Mouse (Mus musculus): ENCODE measurements at regions not wholly inside any gene's neighbourhood (a gene's known extent, or its start where the extent isn't known, plus 50 kb on each side); places are given as distances from the start of the nearest gene placed in this dataset.

DNA sequence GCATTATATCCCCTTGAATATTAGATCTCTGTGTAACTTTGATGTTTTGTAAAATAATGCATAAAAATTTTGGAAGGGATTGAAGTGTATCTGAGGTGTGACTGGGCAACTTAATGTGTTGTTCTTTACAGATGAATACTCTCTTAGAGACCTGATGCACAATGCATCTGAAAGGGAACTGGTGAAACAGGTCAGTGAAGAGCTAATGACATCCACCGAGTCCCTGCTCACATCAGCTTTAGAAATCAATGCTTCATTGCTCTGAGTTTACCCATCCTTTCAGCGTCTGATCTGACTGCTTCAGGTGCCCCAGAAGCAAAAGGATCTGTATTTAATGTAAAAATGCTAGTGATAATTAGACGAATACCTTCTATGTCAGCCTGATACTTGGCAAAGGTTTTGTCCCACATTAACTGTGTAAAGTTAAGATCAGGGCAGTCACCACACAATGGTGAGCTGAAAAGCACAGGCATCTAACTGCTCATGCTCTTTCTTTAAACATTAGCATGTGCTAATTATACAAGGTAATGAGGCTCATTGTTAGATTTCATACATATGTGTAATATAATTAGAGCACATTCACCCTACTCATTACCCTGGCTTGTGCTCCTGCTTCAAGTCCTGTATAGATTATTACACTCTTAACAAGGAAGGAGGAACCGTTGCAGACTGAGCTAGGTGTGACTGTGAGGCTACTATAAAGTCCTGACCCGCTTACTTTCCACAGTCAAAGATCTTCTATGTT lies 204.6 kb upstream of the Tlr4 start:
- DNase-seq: no peak

DNA sequence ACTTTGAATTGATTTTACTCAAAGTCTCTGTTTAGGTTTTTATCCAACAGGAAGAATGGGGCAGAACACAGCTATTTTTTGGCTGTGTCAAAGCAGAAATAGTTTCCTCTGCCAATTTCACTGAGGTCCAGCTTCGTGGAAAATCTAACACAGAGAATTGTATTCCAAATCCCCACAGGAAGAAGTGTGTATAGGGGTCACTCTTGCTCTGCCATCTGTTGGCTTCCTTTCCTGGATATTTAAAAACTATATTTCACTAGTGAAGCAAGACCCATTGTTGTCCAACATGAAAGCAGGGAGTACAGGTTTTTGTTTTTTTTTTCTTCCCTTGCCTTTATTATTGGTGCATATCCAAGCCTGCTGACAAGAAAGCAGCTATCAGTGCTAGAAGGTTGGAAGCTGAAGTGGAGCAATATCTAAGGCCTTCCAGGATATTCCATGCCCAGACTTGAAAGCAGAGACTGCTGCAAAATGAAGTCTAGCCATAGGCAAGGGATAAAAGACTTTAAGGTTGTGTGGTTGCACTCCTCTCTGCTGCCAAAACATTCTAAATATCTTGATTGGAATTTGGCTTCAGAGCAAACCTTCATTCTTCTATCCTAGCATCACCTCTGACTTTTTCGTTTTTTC lies 208.5 kb upstream of the Tlr4 start:
- no peak for DNase-seq

DNA sequence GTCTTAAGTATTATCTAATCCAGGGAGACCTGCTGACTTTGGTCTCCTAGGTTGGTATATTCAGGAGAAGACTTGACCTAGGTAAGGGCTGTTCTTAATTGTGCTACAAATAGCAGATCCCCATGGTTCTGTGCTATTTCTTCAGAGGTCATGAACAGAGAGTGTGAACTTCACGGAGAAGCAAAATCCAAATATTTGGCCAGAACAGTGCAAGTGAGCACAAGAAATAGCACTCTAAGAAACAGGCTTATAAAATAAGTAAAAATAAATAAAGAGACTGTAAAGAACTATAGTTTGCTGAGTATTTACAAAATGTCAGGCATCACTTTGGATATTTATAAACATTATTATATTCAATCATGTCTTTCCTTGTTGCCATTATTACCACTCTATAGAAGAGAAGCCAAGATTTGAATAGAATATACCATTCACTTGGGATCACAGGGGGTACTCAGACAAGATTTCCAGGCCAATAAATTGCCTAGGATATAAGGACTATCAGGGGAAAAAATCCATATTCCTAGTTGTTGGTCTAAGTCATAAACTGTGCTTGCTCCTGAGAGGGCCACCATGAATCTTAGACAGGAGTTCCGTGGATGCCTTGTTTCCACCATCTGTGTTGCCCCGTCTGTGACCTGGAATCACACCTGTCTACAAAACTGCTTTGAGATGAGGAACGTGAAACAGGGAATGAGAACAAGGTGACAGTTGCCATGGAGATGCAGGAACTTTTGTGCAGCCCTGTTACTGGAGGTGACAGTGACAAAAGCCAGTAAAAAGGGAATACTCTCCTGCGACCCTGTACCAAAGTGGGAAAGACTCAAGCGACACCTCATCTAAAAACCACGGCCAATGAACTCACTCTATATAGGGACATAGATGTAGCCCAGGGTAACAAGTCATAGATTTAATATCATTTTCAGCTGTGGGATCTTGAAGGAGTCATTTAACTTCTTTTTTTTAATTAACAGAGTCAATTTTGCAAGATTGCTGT lies 209.3 kb upstream of the Tlr4 start:
- DNase-seq: no peak

DNA sequence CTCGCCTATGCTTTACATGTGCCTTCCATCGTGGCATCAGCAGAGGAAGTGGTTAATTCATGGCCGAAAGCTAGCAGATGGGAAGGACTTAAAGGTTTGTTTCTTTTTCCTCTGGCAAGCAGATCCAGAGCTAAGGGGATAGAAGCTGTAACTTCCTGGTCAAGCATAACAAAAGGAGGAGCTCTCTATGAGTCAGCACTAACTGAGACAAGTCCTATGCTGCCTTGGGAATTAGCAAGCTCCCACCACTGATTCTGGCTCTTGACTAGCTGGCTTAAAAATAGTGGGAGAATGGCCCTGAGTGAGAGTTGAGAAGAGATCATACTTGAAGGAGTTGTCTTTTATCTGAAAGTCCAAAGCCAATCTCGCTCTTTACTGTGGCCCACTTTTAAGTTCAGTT lies 210.3 kb upstream of the Tlr4 start:
- no peak for DNase-seq

DNA sequence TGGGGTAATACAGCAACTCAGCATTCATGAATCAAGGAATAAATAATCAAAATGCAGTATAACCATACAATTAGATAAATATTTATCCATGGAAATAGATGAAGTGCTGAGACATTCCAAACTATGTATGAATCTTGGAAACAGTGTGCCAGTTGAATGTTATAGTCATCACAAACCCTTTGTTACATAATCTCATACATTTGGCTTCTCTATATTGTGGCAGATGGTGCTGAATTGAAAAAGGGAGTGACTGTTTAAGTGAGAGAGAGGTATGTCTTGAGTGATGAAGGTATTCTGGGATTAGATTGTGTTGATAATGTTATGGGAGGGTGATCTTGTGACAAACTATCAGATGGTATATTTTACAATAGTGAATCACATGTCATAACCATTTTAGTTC lies 200.4 kb upstream of the Astn2 start:
- no peak for DNase-seq

DNA sequence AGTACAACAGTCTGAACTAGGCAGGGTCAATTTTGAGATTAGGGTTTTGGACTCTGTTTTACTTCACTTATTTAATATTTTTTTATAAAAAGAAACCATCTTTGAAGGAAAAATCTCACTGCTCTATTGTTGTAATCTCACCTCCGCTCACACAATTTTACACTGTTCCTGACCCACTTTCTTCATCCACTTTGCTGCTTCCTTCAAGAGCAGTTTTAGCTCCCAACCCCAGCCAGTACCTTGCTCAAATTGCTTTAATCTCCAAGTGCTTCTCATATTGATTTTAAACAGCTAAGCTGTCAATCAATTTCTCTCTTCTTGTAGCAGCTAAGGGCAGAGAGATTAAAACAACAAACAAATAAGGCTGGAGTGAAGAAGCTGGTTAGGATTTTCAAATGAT lies 194.3 kb upstream of the Astn2 start:
- no peak for DNase-seq

DNA sequence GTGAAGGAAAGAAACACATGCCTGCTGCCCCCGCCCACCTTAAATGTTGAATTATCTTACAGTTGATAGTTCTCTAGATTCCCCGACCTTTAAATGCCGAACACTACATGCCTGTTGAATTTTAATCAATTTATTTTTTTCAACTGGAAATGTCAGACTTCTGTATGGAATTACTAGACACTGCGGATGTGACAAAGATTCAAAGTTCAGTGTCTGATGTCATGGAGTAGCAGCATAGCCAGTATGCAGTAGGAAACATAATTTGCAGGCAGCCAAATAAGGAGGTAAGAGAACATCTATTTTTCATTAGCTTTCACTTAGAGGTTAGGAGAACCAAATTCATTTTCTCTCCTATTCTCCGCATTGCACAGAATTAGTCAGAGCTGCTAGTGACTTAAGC lies 182.2 kb upstream of the Astn2 start:
- DNase-seq: no peak

DNA sequence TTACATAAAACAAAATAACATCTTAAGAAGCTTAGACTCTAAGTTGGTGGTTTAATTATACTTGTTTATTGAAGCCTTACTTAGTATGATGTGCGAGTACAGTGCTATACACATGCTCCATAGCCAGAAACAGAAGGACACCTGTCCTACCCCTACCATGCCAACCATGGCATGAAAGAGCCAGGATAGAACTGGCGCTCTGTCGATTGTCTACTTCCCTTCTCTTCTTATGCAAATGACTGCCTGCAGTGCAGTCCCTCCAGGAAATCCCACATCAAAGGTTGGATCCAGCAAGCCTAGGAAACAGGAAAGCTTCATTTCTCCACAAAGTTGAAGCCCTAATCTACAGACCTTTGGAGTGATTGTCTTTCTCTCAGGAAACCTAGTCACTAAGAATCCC lies 181.8 kb upstream of the Astn2 start:
- DNase-seq: no peak

DNA sequence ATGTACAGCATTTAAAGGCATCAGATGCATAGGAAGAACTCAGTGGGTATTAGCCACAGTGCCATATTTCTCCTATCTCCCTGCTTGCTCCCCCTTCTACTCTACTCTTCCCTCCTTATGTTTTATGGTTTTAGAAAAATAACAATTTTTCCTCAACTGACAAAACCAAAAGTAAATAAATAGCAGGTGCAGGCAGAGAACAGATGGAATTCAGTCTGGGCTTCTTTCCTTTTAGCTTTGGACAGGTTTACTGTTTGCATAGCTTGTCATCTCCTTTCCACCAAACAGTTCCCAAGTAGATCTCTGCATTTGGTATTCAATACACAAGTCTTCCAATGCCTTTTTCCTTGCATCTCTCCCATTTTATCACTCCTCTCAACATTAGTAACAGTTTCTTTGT lies 152.5 kb upstream of the Astn2 start:
- no peak for DNase-seq

DNA sequence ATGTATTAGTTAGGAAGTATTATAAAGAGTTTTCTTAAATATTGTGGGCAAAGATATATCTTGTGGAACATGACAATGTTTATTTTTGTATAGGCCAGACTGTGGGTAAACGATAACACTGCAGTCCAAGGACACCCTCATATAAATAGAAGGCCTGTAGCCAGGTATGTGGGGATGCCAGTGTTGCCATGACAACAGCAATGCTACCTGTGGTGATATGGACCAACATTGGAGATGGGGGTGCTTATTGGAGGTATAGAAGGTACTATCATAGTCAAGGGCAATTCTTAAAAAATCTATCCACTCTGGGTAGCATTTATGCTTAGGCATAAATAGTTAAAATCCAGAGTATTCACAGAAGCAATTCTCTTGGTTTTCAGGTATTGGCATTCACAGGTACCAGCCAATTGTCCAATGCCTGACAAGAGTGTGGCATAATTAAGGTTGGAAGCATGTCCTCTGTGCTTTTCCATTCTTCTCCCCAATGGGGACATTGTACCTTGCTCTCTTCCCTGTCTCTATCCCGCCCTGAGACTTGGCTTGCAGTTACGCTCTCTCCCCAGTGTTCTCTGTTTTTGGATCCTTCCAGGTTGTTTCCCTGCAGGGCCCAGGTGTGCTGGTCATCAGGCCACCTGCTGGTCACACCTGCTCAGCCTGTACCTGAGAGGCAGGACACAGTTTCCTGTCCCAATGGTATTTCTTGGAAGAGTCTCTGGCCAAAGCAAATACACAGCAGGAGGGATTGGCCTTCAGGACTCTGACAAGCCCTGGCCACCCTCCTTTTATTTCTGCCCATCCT lies 146.1 kb upstream of the Astn2 start:
- DNase-seq: no peak

DNA sequence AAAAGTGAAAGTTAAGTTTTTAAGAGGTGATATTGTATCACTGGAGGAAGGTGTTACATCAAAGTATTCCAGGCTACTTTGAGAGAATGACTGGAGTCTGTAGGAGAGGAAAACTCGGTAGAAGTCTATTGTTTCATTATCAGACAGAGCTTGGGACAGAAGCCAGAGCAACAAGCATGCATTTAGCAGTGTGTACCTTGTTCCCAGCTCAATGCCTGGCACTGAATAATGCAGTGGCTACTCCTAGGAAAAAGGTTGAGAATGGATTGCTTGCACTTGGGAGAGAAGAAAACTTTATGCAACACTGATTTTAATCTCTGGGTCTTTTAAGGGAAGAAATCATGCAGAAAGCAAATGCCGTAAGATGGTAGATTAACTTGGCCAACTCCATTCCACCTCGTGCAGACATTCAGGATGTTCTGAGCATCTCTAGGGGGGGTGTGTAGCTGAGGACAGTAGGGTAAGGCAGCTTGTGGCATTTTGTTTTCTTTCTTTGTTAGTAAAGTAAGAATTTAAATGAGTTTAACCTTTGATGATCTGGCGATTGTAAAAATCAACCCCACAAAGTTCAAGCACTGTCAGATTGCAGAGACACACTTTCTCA lies 138.5 kb upstream of the Astn2 start:
- DNase-seq: no peak

DNA sequence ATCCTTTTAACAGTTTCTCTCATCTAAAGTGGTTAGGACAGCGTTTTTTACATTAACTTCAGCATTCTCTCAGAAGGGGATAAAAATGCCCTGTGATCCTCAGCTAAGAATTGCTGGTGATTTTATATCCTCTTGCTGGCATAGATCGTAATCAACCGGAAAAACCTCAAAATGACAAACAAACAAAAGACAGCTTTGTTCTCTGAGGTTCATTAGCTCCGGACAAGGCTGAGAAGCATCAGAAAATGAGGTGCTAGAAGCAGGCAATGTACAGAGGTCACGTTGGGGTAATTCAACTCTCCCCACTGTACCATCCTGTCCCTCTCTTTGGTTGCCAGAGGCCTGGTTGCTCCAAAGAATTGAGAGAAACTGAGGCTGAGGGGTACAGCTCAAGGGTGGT lies 120.0 kb upstream of the Astn2 start:
- DNase-seq: no peak

DNA sequence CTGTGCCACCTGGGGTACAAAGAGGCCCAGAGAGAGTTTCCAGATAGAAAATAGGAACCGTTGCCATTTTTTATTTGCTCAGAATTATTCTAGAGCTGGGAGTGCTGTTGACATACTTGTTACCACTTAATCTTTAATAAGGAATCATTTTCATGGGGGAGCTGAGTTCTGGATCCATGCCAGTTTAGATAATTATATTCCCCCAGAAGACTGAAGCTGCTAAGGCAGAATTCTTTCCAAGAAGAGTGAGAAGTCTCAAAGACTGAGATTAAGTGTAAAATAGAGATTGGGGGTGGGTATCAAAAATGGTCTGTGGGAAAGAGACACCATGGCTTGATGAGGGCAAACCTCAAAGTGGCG lies 119.5 kb upstream of the Astn2 start:
- DNase-seq: no peak

DNA sequence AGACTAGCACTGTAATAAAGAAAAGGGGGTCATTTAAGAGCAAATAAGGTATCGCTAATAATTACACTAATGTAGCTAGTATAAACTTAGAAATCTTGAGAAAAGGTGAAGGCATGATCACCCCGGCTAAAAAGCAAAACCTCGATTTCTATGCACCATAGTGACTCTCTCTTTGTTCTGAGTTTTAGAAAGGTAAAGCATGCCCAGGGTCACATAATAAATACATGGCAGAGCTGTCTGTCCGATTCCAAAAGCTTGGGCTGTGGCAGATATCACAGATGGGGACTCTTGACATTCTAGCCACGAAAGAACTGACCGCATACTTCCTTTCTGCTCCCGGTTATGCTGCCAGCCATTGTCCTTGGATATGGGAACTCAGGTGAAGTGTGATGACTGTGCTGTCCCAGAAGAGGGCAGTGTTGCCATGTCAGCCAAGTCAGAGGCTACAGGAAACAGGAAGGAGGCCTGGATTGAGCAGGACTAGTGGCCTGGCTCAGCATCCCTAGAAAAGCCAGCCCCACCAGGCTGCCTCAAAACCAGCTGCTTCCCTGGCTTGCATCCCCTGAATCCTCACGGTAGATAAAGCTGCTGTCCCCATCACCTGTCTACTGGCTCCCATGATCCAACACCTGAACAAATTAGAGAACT lies 119.0 kb upstream of the Astn2 start:
- no peak for DNase-seq

DNA sequence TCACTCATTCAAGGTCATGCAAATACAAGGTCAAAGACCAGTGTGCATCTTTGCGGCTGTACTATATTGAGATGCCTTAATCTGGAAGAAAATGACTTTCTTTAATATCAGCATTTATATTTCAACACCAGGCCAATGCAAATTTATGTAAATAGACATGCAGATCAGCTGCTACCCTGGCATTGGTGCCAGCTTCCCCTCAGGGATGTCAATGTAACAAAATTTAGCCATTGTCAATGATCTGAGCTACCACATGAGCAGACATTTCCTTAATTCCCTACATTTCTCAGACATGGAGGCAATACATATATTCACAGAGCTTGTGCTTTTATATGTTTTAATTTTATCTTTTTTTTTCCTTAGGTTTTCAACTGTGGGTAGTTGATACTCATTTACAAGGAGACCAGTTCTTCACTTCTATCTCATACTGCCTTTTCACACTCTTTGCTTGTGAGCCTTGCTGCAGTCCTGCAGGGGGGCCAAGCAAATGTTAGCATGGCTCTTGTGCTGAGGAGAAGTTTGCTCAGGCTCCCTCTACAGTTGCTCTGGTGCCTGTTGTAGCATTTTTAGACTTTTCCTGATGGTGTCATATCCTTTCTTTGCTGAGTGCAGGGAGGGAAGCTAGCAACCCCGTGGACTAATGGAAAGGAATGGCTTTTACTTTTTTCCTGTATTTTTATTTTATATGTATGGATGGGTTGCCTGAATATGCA lies 117.8 kb upstream of the Astn2 start:
- DNase-seq: no peak

DNA sequence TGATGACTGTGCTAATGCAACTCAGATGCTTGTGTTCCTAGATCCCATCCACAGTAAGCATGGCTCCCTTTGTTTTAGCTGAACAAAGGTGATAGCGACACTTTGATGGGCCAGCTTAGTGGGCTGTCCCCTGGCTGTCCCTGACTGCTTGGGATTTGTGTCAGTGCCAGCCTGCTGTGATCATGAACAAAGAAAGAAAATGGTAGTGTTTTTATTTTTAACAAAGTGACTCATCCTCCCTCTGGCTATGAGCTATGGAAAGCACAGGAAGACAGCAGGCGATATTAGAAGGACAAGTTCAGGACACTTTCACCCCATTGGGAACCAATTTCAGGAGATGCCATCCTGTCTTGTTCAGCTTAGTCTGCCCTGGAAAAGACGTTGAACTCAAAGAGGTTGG lies 116.4 kb upstream of the Astn2 start:
- DNase-seq: no peak

DNA sequence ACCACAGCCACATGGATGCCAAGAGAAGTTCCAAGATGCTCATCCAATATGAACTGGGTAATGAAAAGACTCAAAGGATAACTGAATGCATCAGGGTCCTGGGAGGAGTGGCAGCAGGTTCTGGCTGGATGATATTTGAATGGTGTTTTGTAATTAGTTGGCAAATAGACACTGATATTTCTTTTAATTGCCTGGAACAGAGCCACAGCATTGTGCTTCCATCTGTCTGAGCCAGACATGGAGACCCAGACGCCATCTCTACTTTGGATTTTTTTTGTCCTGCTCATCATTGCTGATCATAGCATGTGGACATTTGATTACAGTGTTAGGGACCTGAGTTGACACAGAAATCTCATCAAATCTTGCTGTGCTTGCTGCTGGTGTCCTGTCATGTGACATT lies 111.4 kb upstream of the Astn2 start:
- no peak for DNase-seq

DNA sequence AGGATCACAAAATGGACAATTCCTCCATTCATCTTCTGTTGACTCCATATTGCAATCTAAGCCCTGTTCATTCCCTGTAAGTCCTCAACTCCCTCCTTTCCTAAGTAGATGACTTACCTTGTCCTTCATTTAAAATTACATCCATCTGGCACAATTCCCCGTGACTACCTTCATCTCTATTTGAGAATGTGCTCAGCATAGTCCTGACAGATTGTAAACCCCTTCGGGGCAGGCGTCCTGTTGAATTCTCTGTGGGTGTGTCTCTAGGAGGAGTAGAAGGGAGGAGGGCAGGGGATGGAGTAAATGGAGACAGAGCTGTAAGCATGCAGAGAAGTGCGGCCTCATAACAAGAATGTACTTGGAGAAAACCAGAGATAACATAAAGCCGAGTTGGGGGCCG lies 79.1 kb upstream of the Astn2 start:
- no peak for DNase-seq

DNA sequence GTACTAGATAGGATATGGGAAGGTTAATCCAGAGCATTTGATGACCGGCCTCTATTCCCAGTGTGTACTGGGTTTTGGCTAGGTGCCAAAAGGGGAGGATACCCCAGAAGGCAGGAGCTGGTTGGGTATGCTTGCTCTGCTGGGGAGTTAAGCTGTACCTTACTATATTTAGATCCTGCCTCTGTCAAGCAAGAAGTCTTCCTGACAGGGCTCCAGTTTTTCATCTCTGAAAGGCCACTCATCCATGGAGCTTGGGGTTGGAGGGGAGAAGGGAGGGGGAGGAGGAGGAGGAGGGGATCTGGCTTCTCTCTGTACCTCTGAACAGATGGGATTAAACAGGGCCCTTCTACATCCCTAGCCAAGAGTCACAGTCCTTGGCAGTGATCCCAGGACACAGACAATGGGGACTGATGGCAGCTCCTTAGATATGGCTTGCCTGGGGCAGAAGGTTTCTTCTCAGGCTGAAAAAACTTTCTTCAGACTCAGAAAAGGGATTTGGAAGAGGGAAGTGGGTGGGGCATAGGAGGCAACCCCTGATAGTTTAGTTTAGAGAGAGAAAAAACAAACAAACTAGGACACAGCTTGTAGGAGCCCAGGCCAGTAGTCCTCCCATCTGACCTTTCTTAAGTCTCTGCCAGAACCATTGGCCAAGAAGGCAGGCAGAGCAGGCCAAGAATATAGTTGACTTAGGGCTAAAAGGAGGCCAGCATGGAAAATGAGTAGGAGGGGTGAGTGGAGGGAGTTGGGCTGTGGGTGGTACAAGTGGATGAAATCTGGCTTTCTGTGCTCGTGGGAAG lies 78.3 kb upstream of the Astn2 start:
- peak; percentile 5 for DNase-seq

DNA sequence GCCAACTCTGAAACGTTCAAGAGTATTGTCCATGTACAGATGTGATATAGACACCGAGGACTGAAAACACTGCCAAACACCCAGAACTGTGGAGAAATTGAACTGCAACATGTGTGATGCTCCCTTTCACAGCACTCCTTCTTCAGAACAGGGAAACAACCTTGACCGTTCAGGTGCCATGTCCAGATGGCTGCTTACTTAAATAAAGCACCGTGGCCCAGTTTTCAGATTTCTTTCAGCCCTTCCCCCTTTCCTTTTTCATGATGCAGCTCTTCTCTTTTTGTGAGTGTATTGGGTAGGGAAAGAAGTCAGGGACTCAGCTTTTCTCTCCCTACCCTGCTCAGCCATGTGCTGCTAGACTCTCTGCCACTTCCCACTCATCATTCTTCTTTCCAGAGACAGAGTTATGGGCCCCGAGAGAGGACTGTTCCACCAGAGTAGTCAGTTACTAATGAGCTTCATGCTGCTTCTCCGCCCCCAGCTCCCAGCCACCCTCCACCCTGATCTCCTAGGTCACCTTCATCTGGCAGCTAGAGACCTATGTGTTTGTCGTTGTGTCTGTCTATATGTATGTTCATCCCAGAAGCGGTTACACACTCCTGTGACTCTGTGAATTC lies 74.3 kb upstream of the Astn2 start:
- DNase-seq: no peak

Measured in adrenal gland, adult 8-10 months (tissue).